Mouse (Mus musculus) heart, embryonic 10.5 days (tissue): ENCODE data around the gene 4933406M09Rik. TPM values are rescaled to one million over a fixed set of nuclear protein-coding genes. Genes with fewer than 3 reads are reported as not detected.

Experiments used
- DNase-seq: peaks from one replicate; pipeline ENCODE4 v3.0.0-alpha.2; 2017; ENCODE audit warnings: low spot score
- H3K27ac ChIP-seq: fragments of 300-500 bp; sonication (generic); 2 replicates; pipeline ENCODE4 v1.5.1; 2016; ENCODE audit warnings: mild to moderate bottlenecking
- H3K27me3 ChIP-seq: fragments of 300-500 bp; sonication (generic); 2 replicates; pipeline ENCODE4 v1.6.1; 2016; ENCODE audit warnings: mild to moderate bottlenecking; ENCODE audit not compliant: poor library complexity, insufficient read depth, severe bottlenecking
- H3K36me3 ChIP-seq: fragments of 300-500 bp; sonication (generic); 2 replicates; pipeline ENCODE4 v1.6.1; 2016; ENCODE audit warnings: mild to moderate bottlenecking, moderate library complexity
- H3K4me1 ChIP-seq: fragments of 300-500 bp; sonication (generic); 2 replicates; pipeline ENCODE4 v1.6.1; 2016; ENCODE audit warnings: mild to moderate bottlenecking
- H3K4me3 ChIP-seq: fragments of 300-500 bp; sonication (generic); 2 replicates; pipeline ENCODE4 v1.5.1; 2016; ENCODE audit warnings: mild to moderate bottlenecking, moderate library complexity
- H3K9me3 ChIP-seq: fragments of 300-500 bp; sonication (generic); 2 replicates; pipeline ENCODE4 v1.6.1; 2016; ENCODE audit warnings: mild to moderate bottlenecking, moderate library complexity
- WGBS: fragments of 180-500 bp; shearing (Covaris S2); methylation state at CpG from one replicate; pipeline ENCODE4 v1.1.7; 2016; 5-methylcytosine and 5-hydroxymethylcytosine counted together
- polyA plus RNA-seq: library from polyadenylated mRNA; unstranded; fragments of >200 nt; fragmentation: Nextera tagmentation; extraction: Ambion mirVana; gene quantifications from 2 replicates; pipeline ENCODE4 v1.2.1, GENCODE M21; 2016

The 4933406M09Rik gene
- polyA plus RNA-seq: not detected in 2 replicates

DNA sequence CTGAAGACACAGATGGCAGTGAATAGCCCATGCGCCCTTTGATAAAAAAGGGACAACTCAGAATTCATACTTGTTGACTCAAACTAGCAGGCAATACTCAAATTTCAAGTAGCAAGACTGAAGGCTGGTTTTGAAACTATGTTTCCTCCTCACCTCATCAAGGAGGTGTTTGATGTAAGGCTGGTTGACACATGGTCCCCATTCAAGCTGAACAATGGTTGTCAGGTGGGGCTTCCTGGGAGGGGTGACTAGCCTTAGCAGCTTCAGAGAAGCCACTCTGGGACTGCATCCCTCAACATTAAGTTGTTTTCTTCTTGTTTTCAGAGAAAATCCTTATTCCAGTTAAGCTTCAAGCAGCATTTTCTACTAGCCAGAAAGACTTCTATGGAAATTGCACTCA is at the start of gene 4933406M09Rik:
Gene 4933406M09Rik (plus strand): TSS at position 275 of the 400 bp plus-strand sequence.
- Histone ChIP-seq H3K4me3 (no peak within 1 kb of the TSS), H3K4me1 (peaks cover 5% of the 10 kb centered on the region), H3K9me3 (no peaks in the 10 kb centered on the region), H3K36me3 (no peaks in the 10 kb centered on the region), H3K27me3 (0 out of 2 replicates have a peak, but pooled peaks cover 17% of the 10 kb centered on the region), H3K27ac (no peak within 1 kb of the TSS)
- 95% methylated on average over 1 of the region's 1 CpGs for WGBS
- no peak for DNase-seq

DNA sequence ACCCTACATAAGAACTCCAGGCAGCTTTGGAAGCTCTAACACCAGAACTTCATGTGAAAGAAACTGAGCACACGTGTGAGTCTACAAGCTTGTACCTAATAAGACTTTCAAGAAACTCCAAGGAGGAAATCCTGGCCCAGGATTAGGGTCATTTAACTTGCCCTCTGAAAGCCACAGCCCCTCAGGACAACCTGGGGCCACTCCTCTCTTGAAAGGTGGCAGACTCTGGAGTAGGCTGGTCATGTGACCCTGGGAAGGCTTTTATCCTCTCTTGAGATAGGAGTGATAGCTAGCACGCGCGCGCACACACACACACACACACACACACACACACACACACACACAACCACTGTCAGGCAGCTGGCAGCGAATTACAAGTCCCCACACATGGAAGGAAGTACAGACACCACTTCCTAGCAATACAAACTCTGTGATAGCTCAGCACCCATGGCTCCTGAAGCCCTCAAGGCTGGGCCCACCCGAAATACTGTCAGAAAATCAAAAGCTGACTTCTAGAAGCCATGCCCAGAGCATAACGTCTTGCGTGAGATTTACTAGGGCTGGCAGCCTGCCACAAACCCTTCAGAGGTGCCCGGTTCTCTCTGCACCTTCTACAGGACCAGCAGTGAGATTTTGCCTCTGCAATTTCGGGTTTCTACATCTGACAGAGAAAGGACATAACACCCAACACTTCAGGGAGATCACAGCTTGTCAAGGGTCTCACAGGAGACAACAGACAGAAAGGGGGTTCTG is 48.6 kb upstream of the 4933406M09Rik start:
- DNase-seq: no peak

DNA sequence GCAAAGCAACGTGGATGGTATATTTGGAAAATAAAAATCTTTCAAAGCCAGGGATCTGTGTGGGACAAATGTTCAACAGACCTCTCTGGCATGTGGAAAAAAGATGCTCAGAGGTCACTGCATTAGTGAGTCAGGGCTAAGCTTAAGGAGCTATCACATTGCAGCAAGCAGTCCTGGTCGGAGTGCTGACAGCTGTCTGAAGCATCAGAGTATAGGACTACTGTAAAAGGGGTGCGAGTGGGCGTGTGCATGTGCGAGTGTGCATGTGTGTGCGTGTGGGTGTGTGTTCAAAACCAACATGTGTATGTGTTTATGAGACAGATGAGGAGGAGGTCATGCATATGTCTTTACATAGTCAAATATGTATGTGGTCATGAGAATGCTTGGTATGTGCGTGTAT is 46.6 kb upstream of the 4933406M09Rik start:
- no peak for DNase-seq
- WGBS: 60% methylated on average over 7 of the region's 7 CpGs
- H3K9me3 ChIP-seq: no peaks in the 10 kb centered on the region
- no peaks in the 10 kb centered on the region for H3K27me3 ChIP-seq
- H3K36me3 ChIP-seq: 0 out of 2 replicates have a peak, but pooled peaks cover 4% of the 10 kb centered on the region
- H3K4me3 ChIP-seq: peak overlapping the region; percentile 6; the same call in 1 of the 2 replicates
- H3K4me1 ChIP-seq: peaks cover 82% of the 10 kb centered on the region
- peak overlapping the region; percentile 59 for H3K27ac ChIP-seq

More for the DNA sequence above, 48.6 kb upstream of the 4933406M09Rik start:
- WGBS: 64% methylated on average over 11 of the region's 11 CpGs
- Histone ChIP-seq H3K4me1 (peaks cover 81% of the 10 kb centered on the region), H3K27me3 (no peaks in the 10 kb centered on the region), H3K36me3 (0 out of 2 replicates have a peak, but pooled peaks cover 4% of the 10 kb centered on the region), H3K27ac (peak overlapping the region; percentile 37), H3K4me3 (no peak overlapping the region), H3K9me3 (no peaks in the 10 kb centered on the region)

DNA sequence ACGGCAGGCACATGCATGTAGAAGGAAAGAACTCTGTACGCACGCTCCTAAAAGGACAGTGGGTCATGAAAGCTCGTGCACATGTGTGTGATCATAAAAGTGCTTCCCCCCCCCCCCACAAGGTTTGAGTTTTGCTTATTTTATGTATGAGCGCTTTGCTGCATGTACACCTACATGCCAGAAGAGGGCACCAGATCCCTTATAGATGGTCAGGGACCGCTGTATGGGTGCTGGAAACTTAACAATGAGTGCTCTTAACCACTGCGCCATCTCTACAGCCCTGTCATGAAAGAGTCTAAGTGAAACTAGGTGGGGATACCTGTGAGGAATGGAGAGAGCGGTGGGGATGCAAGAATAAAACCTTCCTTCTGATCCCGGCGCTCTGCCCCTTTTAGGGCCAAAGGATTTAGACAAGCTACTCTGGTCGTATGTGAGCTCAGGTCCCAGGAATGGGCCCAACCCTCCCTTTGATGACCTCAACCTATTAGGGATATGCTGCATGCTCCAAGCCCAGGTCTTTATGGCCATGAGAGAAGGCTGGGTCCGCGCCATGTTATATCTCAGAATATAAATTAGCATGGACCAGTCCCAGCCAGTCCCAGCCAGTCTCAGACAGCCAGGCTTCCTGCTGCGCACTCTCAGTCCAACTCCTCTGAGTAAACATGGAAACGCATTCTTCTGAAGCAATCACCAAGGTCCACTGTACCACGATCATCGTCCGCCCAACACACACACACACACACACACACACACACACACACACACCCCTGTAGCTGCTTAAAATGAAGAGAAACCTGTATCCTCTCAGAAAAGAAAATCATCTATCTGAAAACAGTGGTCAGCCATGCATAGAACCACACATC is 45.8 kb upstream of the 4933406M09Rik start:
- Histone ChIP-seq H3K27me3 (no peaks in the 10 kb centered on the region), H3K36me3 (0 out of 2 replicates have a peak, but pooled peaks cover 4% of the 10 kb centered on the region), H3K27ac (peak overlapping the region; percentile 59; the same call in 1 of the 2 replicates), H3K9me3 (no peaks in the 10 kb centered on the region), H3K4me1 (peaks cover 82% of the 10 kb centered on the region), H3K4me3 (no peak overlapping the region)
- 92% methylated on average over 18 of the region's 18 CpGs for WGBS
- DNase-seq: no peak

- WGBS: 74% methylated on average over 5 of the region's 5 CpGs
- H3K4me1 ChIP-seq: peaks cover 76% of the 10 kb centered on the region
- DNase-seq: no peak
- H3K4me3 ChIP-seq: peak overlapping the region; percentile 68
- H3K36me3 ChIP-seq: peaks cover 14% of the 10 kb centered on the region
- no peaks in the 10 kb centered on the region for H3K9me3 ChIP-seq
- H3K27me3 ChIP-seq: no peaks in the 10 kb centered on the region
- H3K27ac ChIP-seq: peak overlapping the region; percentile 67
Measured at GRCm38 (mm10) chr1:134341641-134342277, 44.0 kb upstream of the 4933406M09Rik start.

DNA sequence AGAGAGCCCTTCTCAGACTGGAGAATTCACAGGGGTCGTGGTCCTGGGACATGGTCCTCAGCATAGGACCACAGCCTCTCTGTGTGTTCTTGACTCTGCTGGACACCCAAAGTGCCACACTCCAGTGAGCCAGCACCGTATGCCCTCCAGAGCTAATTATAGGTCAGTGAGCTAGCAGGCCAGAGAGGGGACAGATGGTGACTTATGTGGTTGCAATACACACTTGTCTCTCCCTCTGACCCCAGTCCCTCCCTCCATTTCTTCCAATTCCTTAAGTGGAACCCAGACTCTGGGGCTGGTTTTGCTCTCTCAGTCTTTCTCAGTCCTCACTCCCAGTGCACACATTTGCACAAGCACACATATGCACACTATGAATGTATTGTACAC is 43.5 kb upstream of the 4933406M09Rik start:
- Histone ChIP-seq H3K4me3 (peak overlapping the region; percentile 68), H3K36me3 (peaks cover 20% of the 10 kb centered on the region), H3K27ac (peak overlapping the region; percentile 67), H3K9me3 (no peaks in the 10 kb centered on the region), H3K4me1 (peaks cover 72% of the 10 kb centered on the region), H3K27me3 (no peaks in the 10 kb centered on the region)
- no peak for DNase-seq
- 55% methylated on average over 2 of the region's 2 CpGs for WGBS

DNA sequence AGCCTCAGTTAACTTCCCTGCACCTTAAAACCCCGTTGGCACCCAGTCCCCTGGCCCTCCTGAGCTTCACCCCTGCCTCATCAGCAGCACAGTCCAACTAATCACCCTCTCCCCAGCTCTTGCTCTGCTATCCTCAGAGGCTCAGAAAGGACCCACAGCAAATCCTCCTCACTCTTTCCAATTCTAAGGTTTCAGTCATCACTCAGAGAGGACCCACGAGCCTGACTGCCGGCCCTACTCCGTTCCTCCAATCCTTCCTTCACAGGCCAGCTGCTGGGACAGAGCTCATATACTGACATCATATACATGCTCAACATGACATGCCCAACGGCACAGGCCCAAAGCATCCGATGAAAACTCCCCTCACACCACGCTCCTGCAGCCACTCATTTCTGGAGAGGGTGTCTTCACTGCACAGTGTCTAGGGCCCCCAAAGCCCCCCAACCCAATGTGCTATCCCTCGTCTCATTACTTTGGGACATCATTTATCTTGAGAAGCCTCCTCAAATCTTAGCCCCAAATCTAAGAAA is 42.9 kb upstream of the 4933406M09Rik start:
- Histone ChIP-seq H3K4me1 (peaks cover 66% of the 10 kb centered on the region), H3K27ac (peak overlapping the region; percentile 67), H3K4me3 (peak overlapping the region; percentile 68)

GRCm38 (mm10) chr1:134343567-134343966 is 42.2 kb upstream of the 4933406M09Rik start:
- no peak for DNase-seq
- peak overlapping the region; percentile 83; the same call in 1 of the 2 replicates for H3K27ac ChIP-seq
- H3K4me1 ChIP-seq: peaks cover 59% of the 10 kb centered on the region
- WGBS: 4% methylated on average over 2 of the region's 2 CpGs
- H3K36me3 ChIP-seq: peaks cover 31% of the 10 kb centered on the region
- H3K27me3 ChIP-seq: no peaks in the 10 kb centered on the region
- no peaks in the 10 kb centered on the region for H3K9me3 ChIP-seq
- H3K4me3 ChIP-seq: peak overlapping the region; percentile 68

More for the DNA sequence above, 42.9 kb upstream of the 4933406M09Rik start:
- Histone ChIP-seq H3K27me3 (no peaks in the 10 kb centered on the region), H3K36me3 (peaks cover 25% of the 10 kb centered on the region), H3K9me3 (no peaks in the 10 kb centered on the region)
- WGBS: 60% methylated on average over 8 of the region's 8 CpGs
- DNase-seq: no peak

DNA sequence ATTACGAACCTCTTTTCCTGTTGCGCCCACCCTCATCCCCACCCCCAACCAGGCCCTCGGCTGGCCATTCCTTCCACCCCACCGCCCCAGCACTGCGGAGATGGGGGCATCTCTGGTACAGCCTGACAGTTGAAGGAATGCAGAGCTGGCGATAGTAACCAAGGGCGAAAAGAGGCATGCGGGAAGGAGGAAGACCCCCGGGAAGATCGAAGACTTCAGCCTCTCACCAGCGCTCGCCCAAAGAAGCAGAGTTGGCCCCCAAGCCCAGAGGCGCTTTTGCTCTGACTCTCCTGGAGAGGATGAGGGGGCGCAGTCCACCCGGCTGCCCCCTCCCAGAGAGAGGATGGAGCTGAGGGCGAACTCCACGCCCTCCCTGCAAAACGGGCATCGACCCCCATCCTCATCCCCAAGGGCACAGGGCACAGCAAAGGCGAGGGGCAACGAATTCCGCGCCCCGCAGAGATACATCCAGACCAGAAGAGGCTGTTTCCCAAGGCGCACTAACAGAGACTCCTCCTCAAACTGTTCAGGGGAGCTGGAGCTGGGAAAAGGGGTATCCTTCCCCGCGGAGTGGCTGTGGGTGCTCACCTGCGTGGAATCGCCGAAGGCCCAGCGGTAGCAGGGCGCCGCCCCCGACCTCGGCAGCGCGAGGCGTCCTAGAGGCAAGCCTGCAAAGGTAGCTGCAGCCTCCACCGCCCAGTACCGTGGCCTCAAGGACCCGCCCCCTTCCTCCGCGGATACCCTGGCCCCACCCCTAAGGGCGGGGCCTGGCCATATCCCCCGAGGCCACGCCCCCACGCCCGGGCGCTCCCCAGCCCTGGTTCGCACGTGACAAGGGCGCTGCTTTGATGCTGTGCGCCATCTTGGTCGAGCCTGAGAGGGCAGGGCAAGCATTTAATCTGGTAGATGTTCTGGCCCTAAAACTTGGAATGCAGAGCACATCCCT is 41.5 kb upstream of the 4933406M09Rik start:
- WGBS: under 1% methylated on average over 54 of the region's 54 CpGs
- Histone ChIP-seq H3K4me3 (peak overlapping the region; percentile 68), H3K4me1 (peaks cover 57% of the 10 kb centered on the region), H3K9me3 (no peaks in the 10 kb centered on the region), H3K27me3 (no peaks in the 10 kb centered on the region), H3K36me3 (peaks cover 34% of the 10 kb centered on the region), H3K27ac (peak overlapping the region; percentile 83)
- peak; percentile 97 for DNase-seq

DNA sequence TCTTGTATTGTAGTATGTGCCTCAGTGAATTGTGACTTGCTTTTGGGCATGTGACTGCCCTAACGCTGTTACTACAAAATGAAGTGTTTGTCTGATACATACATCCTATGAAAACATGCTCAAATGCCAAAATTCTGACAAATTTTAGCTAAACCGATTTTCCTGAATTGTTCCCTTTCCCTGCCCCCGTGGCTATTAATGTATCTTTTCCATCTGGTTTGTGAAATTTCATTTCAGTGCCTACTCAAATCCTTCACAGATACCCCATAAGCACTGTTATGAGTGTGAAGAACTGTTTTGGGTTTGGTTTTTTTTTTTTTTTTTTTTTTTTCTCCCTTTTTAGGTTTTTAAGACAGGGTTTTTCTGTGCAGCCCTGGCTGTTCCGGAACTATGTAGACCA is 40.7 kb upstream of the 4933406M09Rik start:
- no peak for DNase-seq
- no peaks in the 10 kb centered on the region for H3K27me3 ChIP-seq
- H3K9me3 ChIP-seq: no peaks in the 10 kb centered on the region
- peak overlapping the region; percentile 68 for H3K4me3 ChIP-seq
- 75% methylated on average over 4 of the region's 4 CpGs for WGBS
- H3K27ac ChIP-seq: peak overlapping the region; percentile 83
- H3K36me3 ChIP-seq: peaks cover 38% of the 10 kb centered on the region
- peaks cover 50% of the 10 kb centered on the region for H3K4me1 ChIP-seq

- Histone ChIP-seq H3K4me3 (no peak overlapping the region), H3K27me3 (no peaks in the 10 kb centered on the region), H3K9me3 (no peaks in the 10 kb centered on the region), H3K36me3 (peaks cover 65% of the 10 kb centered on the region), H3K27ac (no peak overlapping the region), H3K4me1 (peaks cover 34% of the 10 kb centered on the region)
- no peak for DNase-seq
- WGBS: 84% methylated on average over 9 of the region's 9 CpGs
Measured at GRCm38 (mm10) chr1:134347791-134348190, 37.9 kb upstream of the 4933406M09Rik start.
